Mouse (Mus musculus) lung, adult 2 months (tissue): ENCODE measurements at regions not wholly inside any gene's neighbourhood (a gene's known extent, or its start where the extent isn't known, plus 50 kb on each side); places are given as distances from the start of the nearest gene placed in this dataset.

Experiments used
- CTCF ChIP-seq: fragments of 200-500 bp; IDR thresholded peaks from 2 replicates; pipeline ENCODE4 v1.5.1; 2011; ENCODE audit warnings: mild to moderate bottlenecking, low read length, control low read depth; ENCODE audit not compliant: insufficient read depth
- POLR2A ChIP-seq: fragments of 200-500 bp; IDR thresholded peaks from 2 replicates; pipeline ENCODE4 v1.6.1; 2011; ENCODE audit warnings: low read depth, mild to moderate bottlenecking, control low read depth, low read length, borderline replicate concordance; ENCODE audit errors: extremely low read depth

GRCm38 (mm10) chr14:24767316-24767715, 280.4 kb downstream of the Rps24 start:
- TF ChIP-seq CTCF (no peak), POLR2A (no peak)
